Mouse (Mus musculus): ENCODE results near the gene Adh1. TPM values are rescaled to one million over a fixed set of nuclear protein-coding genes. Genes with fewer than 3 reads are reported as not detected.

The Adh1 gene
- polyA plus RNA-seq, 1 experiment from 2014 or later, result 0.62 TPM

GRCm38 (mm10) chr3:138306290-138306683 lies 45.5 kb downstream of the Adh1 start:
- no peaks in the 10 kb centered on the region for H3K9me3 ChIP-seq (ENCODE audit: control insufficient read depth, low read length)
- no peak overlapping the region for H3K27ac ChIP-seq (ENCODE audit: low read depth, low read length)
- H3K4me3 ChIP-seq (ENCODE audit: low read depth, low read length), result no peak overlapping the region
- no peak overlapping the region for H3K4me2 ChIP-seq (ENCODE audit: low read depth, low read length)
- no peaks in the 10 kb centered on the region for H3K27me3 ChIP-seq (ENCODE audit: control insufficient read depth, insufficient read depth, low read length)
- H3K4me1 ChIP-seq (ENCODE audit: control insufficient read depth, insufficient read depth, low read length), result no peaks in the 10 kb centered on the region
- H3K36me3 ChIP-seq (ENCODE audit: control insufficient read depth, insufficient read depth, low read length), result no peaks in the 10 kb centered on the region
- no peak overlapping the region for H3K9ac ChIP-seq (replicated peaks; ENCODE audit: low read depth, low read length)
- 56% methylated on average over 8 of the region's 8 CpGs for WGBS
- ATAC-seq (ENCODE audit: low read depth), result 0 out of 2 replicates have a peak, but pooled peaks have one; percentile 49

DNA sequence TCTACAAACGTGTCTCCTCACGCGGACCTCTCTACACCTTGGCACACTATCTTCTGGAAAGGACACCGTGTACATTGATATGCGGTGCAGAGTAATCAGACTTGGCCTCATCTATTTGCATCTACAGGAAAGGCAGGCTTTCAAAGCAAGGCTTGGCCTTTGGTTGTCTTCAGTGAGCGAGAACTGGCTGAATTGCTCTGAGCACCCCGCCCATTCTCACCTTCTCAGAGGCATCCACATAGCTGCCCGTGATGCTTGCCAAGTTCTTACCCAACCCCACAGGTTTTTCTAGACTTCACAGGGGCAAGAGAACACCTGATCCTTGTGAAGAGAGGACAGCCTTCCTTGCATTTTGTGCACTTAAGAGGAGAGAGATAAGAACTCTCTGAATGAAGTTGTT lies 49.1 kb downstream of the Adh1 start:
- no peaks in the 10 kb centered on the region for H3K27me3 ChIP-seq (ENCODE audit: control insufficient read depth, insufficient read depth, low read length)
- no peak for ATAC-seq (ENCODE audit: low read depth)
- no peaks in the 10 kb centered on the region for H3K4me1 ChIP-seq (ENCODE audit: control insufficient read depth, insufficient read depth, low read length)
- no peak overlapping the region for H3K4me2 ChIP-seq (ENCODE audit: low read depth, low read length)
- no peak overlapping the region for H3K27ac ChIP-seq (ENCODE audit: low read depth, low read length)
- no peaks in the 10 kb centered on the region for H3K36me3 ChIP-seq (ENCODE audit: control insufficient read depth, insufficient read depth, low read length)
- no peak overlapping the region for H3K9ac ChIP-seq (replicated peaks; ENCODE audit: low read depth, low read length)
- 88% methylated on average over 8 of the region's 8 CpGs for WGBS
- H3K4me3 ChIP-seq (ENCODE audit: low read depth, low read length), result no peak overlapping the region
- H3K9me3 ChIP-seq (ENCODE audit: control insufficient read depth, low read length), result no peaks in the 10 kb centered on the region

GRCm38 (mm10) chr3:138311015-138311414 lies 50.2 kb downstream of the Adh1 start:
- Histone ChIP-seq H3K4me3 (ENCODE audit: low read depth, low read length) (no peak overlapping the region), H3K27ac (ENCODE audit: low read depth, low read length) (no peak overlapping the region), H3K9me3 (ENCODE audit: control insufficient read depth, low read length) (no peaks in the 10 kb centered on the region), H3K4me2 (ENCODE audit: low read depth, low read length) (no peak overlapping the region), H3K27me3 (ENCODE audit: control insufficient read depth, insufficient read depth, low read length) (no peaks in the 10 kb centered on the region), H3K36me3 (ENCODE audit: control insufficient read depth, insufficient read depth, low read length) (no peaks in the 10 kb centered on the region), H3K9ac (replicated peaks; ENCODE audit: low read depth, low read length) (no peak overlapping the region), H3K4me1 (ENCODE audit: control insufficient read depth, insufficient read depth, low read length) (no peaks in the 10 kb centered on the region)
- ATAC-seq (ENCODE audit: low read depth), result no peak
- 89% methylated on average over 6 of the region's 6 CpGs for WGBS

GRCm38 (mm10) chr3:138312965-138313364 lies 52.2 kb downstream of the Adh1 start, which contains the start of gene Adh6a:
TSS of gene Adh6a (plus strand) at chr3:138313286.
- H3K36me3 ChIP-seq (ENCODE audit: control insufficient read depth, insufficient read depth, low read length), result no peaks in the 10 kb centered on the region
- no peak within 1 kb of the TSS for H3K4me2 ChIP-seq (ENCODE audit: low read depth, low read length)
- 86% methylated on average over 5 of the region's 5 CpGs for WGBS
- H3K9ac ChIP-seq (replicated peaks; ENCODE audit: low read depth, low read length), result no peak within 1 kb of the TSS
- no peaks in the 10 kb centered on the region for H3K4me1 ChIP-seq (ENCODE audit: control insufficient read depth, insufficient read depth, low read length)
- H3K4me3 ChIP-seq (ENCODE audit: low read depth, low read length), result no peak within 1 kb of the TSS
- H3K27ac ChIP-seq (ENCODE audit: low read depth, low read length), result no peak within 1 kb of the TSS
- ATAC-seq (ENCODE audit: low read depth), result no peak
- no peaks in the 10 kb centered on the region for H3K9me3 ChIP-seq (ENCODE audit: control insufficient read depth, low read length)
- no peaks in the 10 kb centered on the region for H3K27me3 ChIP-seq (ENCODE audit: control insufficient read depth, insufficient read depth, low read length)

DNA sequence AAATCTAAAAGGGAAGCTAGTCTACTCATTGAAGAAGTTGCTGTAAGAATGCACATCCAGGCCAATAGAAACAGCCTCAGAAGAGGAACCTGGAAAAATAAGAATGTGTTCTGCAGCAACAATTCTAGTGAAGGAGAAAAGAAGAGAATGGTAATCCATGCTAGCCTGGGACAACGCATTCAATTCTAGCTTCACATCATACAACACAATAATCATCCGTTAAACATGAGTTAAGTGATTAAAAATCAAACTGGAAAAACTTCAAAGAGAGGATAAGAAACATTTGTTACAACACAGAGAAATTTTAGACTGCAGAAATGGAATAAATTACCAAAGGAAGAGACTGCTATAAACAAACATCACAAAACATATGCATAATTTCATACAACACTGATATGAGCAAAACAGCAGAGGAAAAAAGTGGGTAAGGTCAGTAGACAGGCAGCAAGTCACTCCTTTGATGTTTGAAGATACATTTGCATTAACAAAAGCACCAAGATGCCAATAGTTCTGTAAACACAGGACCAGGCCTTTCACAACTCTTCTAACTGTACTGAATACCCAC lies 56.2 kb downstream of the Adh1 start:
- Histone ChIP-seq H3K9ac (replicated peaks; ENCODE audit: low read depth, low read length) (no peak overlapping the region), H3K9me3 (ENCODE audit: control insufficient read depth, low read length) (no peaks in the 10 kb centered on the region), H3K27me3 (ENCODE audit: control insufficient read depth, insufficient read depth, low read length) (no peaks in the 10 kb centered on the region), H3K4me3 (ENCODE audit: low read depth, low read length) (no peak overlapping the region), H3K27ac (ENCODE audit: low read depth, low read length) (no peak overlapping the region), H3K4me2 (ENCODE audit: low read depth, low read length) (no peak overlapping the region), H3K4me1 (ENCODE audit: control insufficient read depth, insufficient read depth, low read length) (no peaks in the 10 kb centered on the region), H3K36me3 (ENCODE audit: control insufficient read depth, insufficient read depth, low read length) (no peaks in the 10 kb centered on the region)
- no peak for ATAC-seq (ENCODE audit: low read depth)
- WGBS, result 85% methylated on average over 2 of the region's 2 CpGs

DNA sequence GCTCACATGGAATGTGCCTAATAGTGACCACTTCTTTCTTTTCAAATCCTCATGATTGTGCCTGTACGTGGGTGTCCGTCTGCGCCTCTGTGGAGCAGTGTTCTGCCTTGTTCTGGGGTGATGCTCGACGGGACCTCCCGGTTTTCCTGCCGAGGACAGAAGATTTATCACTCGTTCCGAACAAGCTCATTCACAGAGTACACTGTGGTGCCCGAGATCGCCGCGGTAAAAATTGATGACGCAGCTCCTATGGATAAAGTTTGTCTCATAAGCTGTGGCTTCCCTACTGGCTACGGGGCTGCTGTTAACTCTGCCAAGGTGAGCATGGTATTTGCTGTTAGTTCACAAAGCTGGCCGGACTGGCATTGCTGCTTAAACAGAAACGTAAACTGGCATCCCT lies 64.2 kb downstream of the Adh1 start:
- Histone ChIP-seq H3K4me2 (ENCODE audit: low read depth, low read length) (no peak overlapping the region), H3K36me3 (ENCODE audit: control insufficient read depth, insufficient read depth, low read length) (no peaks in the 10 kb centered on the region), H3K9ac (replicated peaks; ENCODE audit: low read depth, low read length) (no peak overlapping the region), H3K4me1 (ENCODE audit: control insufficient read depth, insufficient read depth, low read length) (no peaks in the 10 kb centered on the region), H3K27me3 (ENCODE audit: control insufficient read depth, insufficient read depth, low read length) (no peaks in the 10 kb centered on the region), H3K9me3 (ENCODE audit: control insufficient read depth, low read length) (no peaks in the 10 kb centered on the region), H3K27ac (ENCODE audit: low read depth, low read length) (no peak overlapping the region), H3K4me3 (ENCODE audit: low read depth, low read length) (no peak overlapping the region)
- no peak for ATAC-seq (ENCODE audit: low read depth)
- 75% methylated on average over 17 of the region's 17 CpGs for WGBS

- Histone ChIP-seq H3K27me3 (ENCODE audit: control insufficient read depth, insufficient read depth, low read length) (no peaks in the 10 kb centered on the region), H3K4me1 (ENCODE audit: control insufficient read depth, insufficient read depth, low read length) (no peaks in the 10 kb centered on the region), H3K27ac (ENCODE audit: low read depth, low read length) (no peak overlapping the region), H3K36me3 (ENCODE audit: control insufficient read depth, insufficient read depth, low read length) (no peaks in the 10 kb centered on the region), H3K4me2 (ENCODE audit: low read depth, low read length) (no peak overlapping the region), H3K9me3 (ENCODE audit: control insufficient read depth, low read length) (no peaks in the 10 kb centered on the region), H3K9ac (replicated peaks; ENCODE audit: low read depth, low read length) (no peak overlapping the region), H3K4me3 (ENCODE audit: low read depth, low read length) (no peak overlapping the region)
- 94% methylated on average over 6 of the region's 6 CpGs for WGBS
- ATAC-seq (ENCODE audit: low read depth), result no peak
Measured at GRCm38 (mm10) chr3:138325466-138325865, 64.7 kb downstream of the Adh1 start.

- Histone ChIP-seq H3K4me2 (ENCODE audit: low read depth, low read length) (no peak overlapping the region), H3K27ac (ENCODE audit: low read depth, low read length) (no peak overlapping the region), H3K9ac (replicated peaks; ENCODE audit: low read depth, low read length) (no peak overlapping the region), H3K36me3 (ENCODE audit: control insufficient read depth, insufficient read depth, low read length) (no peaks in the 10 kb centered on the region), H3K27me3 (ENCODE audit: control insufficient read depth, insufficient read depth, low read length) (no peaks in the 10 kb centered on the region), H3K4me1 (ENCODE audit: control insufficient read depth, insufficient read depth, low read length) (no peaks in the 10 kb centered on the region), H3K4me3 (ENCODE audit: low read depth, low read length) (no peak overlapping the region), H3K9me3 (ENCODE audit: control insufficient read depth, low read length) (no peaks in the 10 kb centered on the region)
- no peak for ATAC-seq (ENCODE audit: low read depth)
- WGBS, result 92% methylated on average over 8 of the region's 8 CpGs
Measured at GRCm38 (mm10) chr3:138333910-138334309, 73.1 kb downstream of the Adh1 start.

GRCm38 (mm10) chr3:138334320-138334719 lies 73.5 kb downstream of the Adh1 start:
- Histone ChIP-seq H3K9me3 (ENCODE audit: control insufficient read depth, low read length) (no peaks in the 10 kb centered on the region), H3K4me2 (ENCODE audit: low read depth, low read length) (no peak overlapping the region), H3K4me3 (ENCODE audit: low read depth, low read length) (no peak overlapping the region), H3K27me3 (ENCODE audit: control insufficient read depth, insufficient read depth, low read length) (no peaks in the 10 kb centered on the region), H3K4me1 (ENCODE audit: control insufficient read depth, insufficient read depth, low read length) (no peaks in the 10 kb centered on the region), H3K36me3 (ENCODE audit: control insufficient read depth, insufficient read depth, low read length) (no peaks in the 10 kb centered on the region), H3K9ac (replicated peaks; ENCODE audit: low read depth, low read length) (no peak overlapping the region), H3K27ac (ENCODE audit: low read depth, low read length) (no peak overlapping the region)
- WGBS, result 91% methylated on average over 4 of the region's 4 CpGs
- ATAC-seq (ENCODE audit: low read depth), result no peak
